Mouse (Mus musculus) adrenal gland (tissue): ENCODE results near the gene Srcin1.

ENCODE experiments used
- intact Hi-C: fragments of 180-260 bp; cut with DNase I; formaldehyde crosslinking; loops from one replicate; pipeline ENCODE4 v1.15.1; 2025

Srcin1 gene

GRCm38 (mm10) chr11:97584476-97584875 is 8.5 kb upstream of the Srcin1 start:
- intact Hi-C loops, result no loop called here

DNA sequence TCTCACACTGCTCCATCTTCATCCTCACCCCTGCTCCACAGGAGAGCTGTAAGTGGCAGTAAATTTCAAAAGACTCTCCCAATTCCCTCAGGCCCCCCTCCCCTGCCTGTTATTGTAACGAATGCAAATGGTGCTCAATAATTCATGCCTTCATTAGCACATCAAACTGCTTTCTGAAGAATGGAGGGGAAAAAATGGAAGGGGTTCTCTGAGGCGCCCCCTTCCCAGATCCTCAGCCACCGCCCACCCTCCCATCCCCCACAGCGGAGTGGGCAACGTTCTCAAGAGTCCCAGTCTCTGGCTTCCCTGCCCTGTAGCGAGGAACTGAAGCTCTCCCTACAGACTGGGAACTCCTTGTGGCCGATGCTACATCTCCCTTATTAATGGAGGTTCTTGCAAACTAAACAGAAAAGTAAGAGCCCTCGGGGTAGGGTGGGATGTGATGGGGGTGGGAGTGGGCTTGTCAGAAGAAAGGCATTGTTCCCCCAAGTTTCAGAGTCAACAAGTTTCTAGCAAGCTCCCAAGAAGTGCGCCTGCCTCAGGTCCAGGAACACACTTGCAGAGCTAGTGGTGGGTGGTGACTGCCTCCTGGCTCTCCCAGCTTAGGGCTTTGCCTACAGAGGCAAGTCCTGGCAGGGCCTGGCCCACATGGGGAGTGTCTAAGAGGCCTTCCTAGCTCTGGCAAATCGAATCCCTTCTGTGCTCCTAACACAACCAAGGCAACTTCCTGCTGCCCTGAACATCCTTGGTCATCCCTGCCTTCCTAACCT is 3.3 kb upstream of the Srcin1 start:
- intact Hi-C loops, result loop anchor here (5.0 kb wide), 2 partner anchors 47 to 92 kb away; no protein-coding TSS in a partner anchor

DNA sequence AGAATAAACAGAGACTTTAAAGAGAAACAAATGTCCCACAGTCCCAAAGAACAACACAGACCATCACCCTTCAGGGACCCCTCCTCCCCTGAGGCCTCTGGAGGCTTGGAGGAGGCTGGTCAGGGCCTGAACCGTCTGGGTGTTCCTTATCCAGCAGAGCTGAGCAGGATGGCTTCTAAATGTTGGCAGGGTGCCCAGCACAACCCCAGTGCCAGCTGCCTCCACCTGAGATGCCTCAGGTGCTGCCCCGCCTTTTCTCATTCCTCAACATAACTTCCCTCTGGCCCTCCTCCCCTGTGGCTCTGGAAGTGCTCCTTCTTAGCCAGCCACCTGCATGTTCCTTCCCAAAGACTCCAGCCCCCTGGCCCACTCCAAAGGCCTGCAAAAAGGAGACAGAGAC is 2.3 kb upstream of the Srcin1 start:
- intact Hi-C loops, result loop anchor here (5.0 kb wide), 2 partner anchors 46 to 91 kb away; no protein-coding TSS in a partner anchor

DNA sequence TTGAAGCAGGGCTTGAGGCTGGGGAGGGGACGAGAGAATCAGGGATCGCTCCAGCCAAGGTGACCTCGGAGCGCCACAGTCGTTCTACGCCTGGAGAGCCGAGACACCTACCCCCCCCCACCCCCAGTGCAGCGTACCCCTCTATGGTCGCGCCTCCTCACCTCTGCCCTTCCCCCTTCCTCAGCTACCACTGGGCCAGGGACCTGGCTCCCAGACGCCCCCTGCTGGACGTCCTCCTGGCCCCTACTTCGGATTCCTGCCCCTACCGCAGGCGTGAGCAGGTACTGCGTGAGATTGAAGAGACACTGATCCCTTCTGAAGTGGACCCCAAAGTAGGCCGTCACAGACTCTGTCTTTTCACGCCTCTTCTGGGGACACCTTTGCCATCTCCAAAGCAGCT is 348 bp downstream of the Srcin1 start:
- intact Hi-C loops, result loop anchor here (5.0 kb wide), 2 partner anchors 43 to 88 kb away; no protein-coding TSS in a partner anchor

- intact Hi-C loops, result loop anchor here (5.0 kb wide), 2 partner anchors 43 to 88 kb away; no protein-coding TSS in a partner anchor
These were observed 911 bp downstream of the Srcin1 start for GRCm38 (mm10) chr11:97575075-97575474.

- intact Hi-C loops, result loop anchor here (5.0 kb wide), 2 partner anchors 42 to 87 kb away; no protein-coding TSS in a partner anchor
These were observed 1.4 kb downstream of the Srcin1 start for GRCm38 (mm10) chr11:97574551-97575051.

GRCm38 (mm10) chr11:97573891-97574550 is 2.0 kb downstream of the Srcin1 start:
- intact Hi-C loops, result no loop called here

GRCm38 (mm10) chr11:97572895-97573480 is 3.0 kb downstream of the Srcin1 start:
- intact Hi-C loops, result no loop called here

- intact Hi-C loops, result no loop called here
These were observed 4.0 kb downstream of the Srcin1 start for GRCm38 (mm10) chr11:97572089-97572345.

- intact Hi-C loops, result no loop called here
These were observed 4.5 kb downstream of the Srcin1 start for GRCm38 (mm10) chr11:97571266-97572088.

GRCm38 (mm10) chr11:97570493-97571137 is 5.4 kb downstream of the Srcin1 start:
- intact Hi-C loops, result no loop called here

GRCm38 (mm10) chr11:97569806-97570205 is 6.2 kb downstream of the Srcin1 start:
- intact Hi-C loops, result no loop called here

- intact Hi-C loops, result no loop called here
These were observed 6.7 kb downstream of the Srcin1 start for GRCm38 (mm10) chr11:97569301-97569724.

GRCm38 (mm10) chr11:97568729-97569128 is 7.3 kb downstream of the Srcin1 start:
- intact Hi-C loops, result no loop called here

DNA sequence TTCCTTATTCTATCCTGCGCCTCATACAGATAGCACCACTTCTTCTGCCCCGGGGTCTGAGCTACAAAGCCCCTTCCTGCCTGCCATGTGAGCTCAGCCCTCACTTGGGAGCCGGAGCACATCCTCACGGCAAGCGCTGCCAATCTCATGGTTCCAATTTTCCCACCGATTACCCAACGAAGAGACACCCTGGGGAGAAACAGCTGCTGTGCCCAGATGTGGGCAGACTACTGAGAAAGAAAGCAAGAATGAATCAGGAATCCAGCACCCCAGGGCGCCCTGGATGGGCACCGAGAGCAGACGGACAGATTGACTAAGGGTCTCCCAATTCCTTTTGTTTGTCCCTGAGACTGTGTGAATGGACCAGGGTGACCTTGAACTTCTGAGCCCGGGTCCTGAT is 8.5 kb downstream of the Srcin1 start:
- intact Hi-C loops, result no loop called here

DNA sequence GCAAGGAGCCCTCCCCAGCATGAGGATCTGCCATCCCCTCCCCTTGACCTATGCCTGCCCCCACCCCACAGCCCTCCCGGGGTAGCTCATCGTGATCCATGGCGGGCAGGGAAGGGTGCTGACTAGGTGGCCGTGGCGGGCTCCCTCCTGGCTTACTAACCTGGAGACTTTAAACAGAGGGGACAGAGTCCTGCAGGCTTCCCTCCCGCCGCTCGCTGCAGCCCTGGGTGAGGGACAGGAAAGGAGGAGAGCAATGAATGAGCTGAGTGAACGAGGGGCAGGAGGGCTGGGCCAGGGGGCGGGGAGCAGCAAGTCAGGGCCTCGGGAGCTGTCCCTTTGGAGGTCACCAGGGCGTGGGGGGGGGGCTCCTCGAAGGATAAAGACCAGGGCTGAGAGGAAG is 9.4 kb downstream of the Srcin1 start:
- intact Hi-C loops, result no loop called here

GRCm38 (mm10) chr11:97563730-97564129 is 12.3 kb downstream of the Srcin1 start:
- intact Hi-C loops, result loop anchor here (5.0 kb wide), 1 partner anchor 36 kb away; no protein-coding TSS in a partner anchor

DNA sequence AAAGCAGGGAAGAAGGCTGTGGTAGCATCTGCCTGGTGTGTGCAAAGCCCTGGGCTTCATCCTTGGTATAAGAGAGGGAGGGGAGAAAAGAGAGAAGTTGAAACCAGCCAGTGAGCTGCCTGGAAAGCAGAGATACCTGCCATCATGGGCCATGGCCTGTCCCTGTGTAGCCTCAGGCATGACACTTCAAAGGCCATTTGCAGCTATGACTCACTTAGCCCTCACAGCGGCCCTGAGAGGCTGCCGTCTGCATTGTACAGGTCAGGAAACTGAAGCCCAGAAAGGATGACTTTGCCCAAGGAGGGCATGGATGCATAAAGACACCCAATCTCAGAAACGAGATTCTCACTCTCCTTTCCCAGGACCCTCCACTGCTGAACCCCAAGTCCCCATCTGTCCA is 13.4 kb downstream of the Srcin1 start:
- intact Hi-C loops, result loop anchor here (5.0 kb wide), 1 partner anchor 35 kb away; no protein-coding TSS in a partner anchor

DNA sequence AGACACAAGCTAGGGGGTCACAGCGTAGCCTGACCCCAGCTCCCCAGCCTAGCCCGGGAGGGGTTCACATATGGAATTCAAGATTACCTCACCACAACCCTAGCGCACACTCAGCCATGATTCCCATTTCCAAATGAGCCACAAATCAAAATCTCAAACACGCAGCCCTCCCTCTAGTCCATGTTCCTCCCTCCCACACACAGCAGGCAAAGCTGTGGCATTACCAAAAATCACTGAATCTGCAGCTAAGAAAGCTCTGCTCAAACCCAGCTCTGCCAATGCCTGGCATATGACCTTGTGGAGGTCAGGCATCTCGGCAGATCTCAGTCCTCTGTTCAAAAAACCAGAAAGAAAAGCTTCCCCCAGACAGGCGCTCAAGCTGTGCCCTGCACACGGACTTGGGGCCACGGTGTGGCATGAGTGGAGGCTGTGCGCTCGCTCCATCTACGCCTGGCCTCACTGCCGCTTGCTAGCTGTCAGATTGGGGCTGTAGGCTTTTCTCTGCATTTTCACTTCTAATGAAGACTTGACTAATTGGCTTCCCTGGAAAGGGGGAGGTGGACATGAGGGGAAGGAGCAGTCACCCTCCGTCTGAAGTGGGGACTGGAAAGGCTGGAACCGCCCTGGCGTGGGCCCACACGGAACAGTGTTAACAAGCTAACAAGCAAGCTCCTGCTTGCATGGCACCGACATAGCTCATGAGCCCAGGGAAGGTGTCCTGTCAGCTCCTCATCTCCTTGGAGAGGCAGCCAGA is 15.6 kb downstream of the Srcin1 start:
- intact Hi-C loops, result loop anchor here (5.0 kb wide), 1 partner anchor 33 kb away; no protein-coding TSS in a partner anchor

DNA sequence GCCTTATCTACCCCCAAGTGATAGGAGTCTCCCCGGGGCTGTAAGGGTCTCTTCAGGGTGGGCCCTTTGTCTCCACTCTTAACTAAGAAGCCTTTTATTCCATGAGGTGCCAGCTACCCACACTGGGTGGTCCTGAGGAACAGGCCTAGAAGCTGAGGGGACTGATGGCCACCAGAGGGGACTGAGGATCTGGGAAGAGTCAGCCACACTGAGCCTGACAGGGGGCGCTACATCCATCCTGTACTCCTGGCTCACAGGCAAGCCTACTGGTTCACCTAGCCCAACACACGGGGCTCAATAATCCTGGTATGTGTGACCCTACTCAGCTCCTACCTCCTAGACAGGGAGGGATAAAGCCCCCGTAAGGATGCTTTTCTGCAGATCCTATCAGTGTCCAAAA is 16.4 kb downstream of the Srcin1 start:
- intact Hi-C loops, result no loop called here
